12 mouse cellular contexts compared by ENCODE assay signal in genomic region chr1:36467446-36467845, GRCm38 (mm10).
"Had no signal": no experiment of that assay in that cellular context is flagged by ENCODE, and none has a peak within 500 bp of the region (broad histone marks: within the 10 kb centered on the region; RNA-seq: fewer than 3 reads in every experiment).

No protein-coding gene starts in this region.

- H3K9ac ChIP-seq: kidney, embryonic 15.5 days; liver, embryonic 14.5 days; midbrain, embryonic 12.5 days had no signal

- H3K36me3 ChIP-seq: kidney, embryonic 15.5 days; limb, embryonic 10.5 days; midbrain, embryonic 12.5 days had no signal

- H3K4me3 ChIP-seq: kidney, embryonic 15.5 days; left cerebral cortex, adult 2 months; limb, embryonic 10.5 days; midbrain, embryonic 12.5 days had no signal

- H3K9me3 ChIP-seq: kidney, embryonic 15.5 days; limb, embryonic 10.5 days; midbrain, embryonic 12.5 days had no signal

- H3K4me2 ChIP-seq: kidney, embryonic 15.5 days; midbrain, embryonic 12.5 days had no signal

- H3K27me3 ChIP-seq: kidney, embryonic 15.5 days had no signal

- ATAC-seq: intestine, embryonic 16.5 days; lung, postnatal 0 days had no signal

- H3K27ac ChIP-seq: kidney, embryonic 15.5 days; left cerebral cortex, adult 2 months; limb, embryonic 10.5 days; liver, embryonic 14.5 days; midbrain, embryonic 12.5 days had no signal

- DNase-seq: kidney, adult 2 months; kidney, postnatal 25 days; lung, adult 2 months; lung, postnatal 36 days; right cerebral cortex, postnatal 14 days had no signal
